Mouse (Mus musculus): ENCODE data around the gene Grb2.

Gene Grb2

GRCm38 (mm10) chr11:115643265-115643664 lies 65.1 kb downstream of the Grb2 start:
- DNase-seq, result no peak

GRCm38 (mm10) chr11:115642705-115643104 lies 65.7 kb downstream of the Grb2 start:
- DNase-seq, result no peak

- DNase-seq, result no peak
Observed at GRCm38 (mm10) chr11:115641664-115642036, 66.7 kb downstream of the Grb2 start.

GRCm38 (mm10) chr11:115640978-115641663 lies 67.3 kb downstream of the Grb2 start:
- DNase-seq, result no peak

GRCm38 (mm10) chr11:115640311-115640828 lies 68.0 kb downstream of the Grb2 start:
- no peak for DNase-seq

- DNase-seq, result no peak
Observed at GRCm38 (mm10) chr11:115639540-115639939, 68.9 kb downstream of the Grb2 start.

- DNase-seq, result no peak
Observed at GRCm38 (mm10) chr11:115638498-115639409, 69.6 kb downstream of the Grb2 start.

- DNase-seq, result no peak
Observed at GRCm38 (mm10) chr11:115636960-115637359, 71.4 kb downstream of the Grb2 start.

GRCm38 (mm10) chr11:115635484-115635883 lies 72.9 kb downstream of the Grb2 start:
- no peak for DNase-seq

- no peak for DNase-seq
Observed at GRCm38 (mm10) chr11:115635041-115635440, 73.4 kb downstream of the Grb2 start.

GRCm38 (mm10) chr11:115634109-115634508 lies 74.3 kb downstream of the Grb2 start:
- no peak for DNase-seq

- DNase-seq, result no peak
Observed at GRCm38 (mm10) chr11:115632862-115633261, 75.5 kb downstream of the Grb2 start.

GRCm38 (mm10) chr11:115632247-115632646 lies 76.2 kb downstream of the Grb2 start:
- no peak for DNase-seq

GRCm38 (mm10) chr11:115631505-115631890 lies 76.9 kb downstream of the Grb2 start:
- peak; percentile 66 for DNase-seq

- no peak for DNase-seq
Observed at GRCm38 (mm10) chr11:115630532-115631504, 77.6 kb downstream of the Grb2 start.

- DNase-seq, result no peak
Observed at GRCm38 (mm10) chr11:115629734-115630531, 78.5 kb downstream of the Grb2 start.

GRCm38 (mm10) chr11:115628465-115629101 lies 79.8 kb downstream of the Grb2 start:
- DNase-seq, result no peak

GRCm38 (mm10) chr11:115627705-115628464 lies 80.5 kb downstream of the Grb2 start, which contains the start of gene Slc25a19:
Slc25a19 (minus strand) TSS chr11:115628295.
- peak; percentile 99 for DNase-seq

- peak; percentile 18 for DNase-seq
Observed at GRCm38 (mm10) chr11:115626824-115627616, 81.4 kb downstream of the Grb2 start.

Data from kidney, adult 18-20 months (tissue).